Mouse (Mus musculus): ENCODE results near the gene Tmem63b.

Tmem63b gene

DNA sequence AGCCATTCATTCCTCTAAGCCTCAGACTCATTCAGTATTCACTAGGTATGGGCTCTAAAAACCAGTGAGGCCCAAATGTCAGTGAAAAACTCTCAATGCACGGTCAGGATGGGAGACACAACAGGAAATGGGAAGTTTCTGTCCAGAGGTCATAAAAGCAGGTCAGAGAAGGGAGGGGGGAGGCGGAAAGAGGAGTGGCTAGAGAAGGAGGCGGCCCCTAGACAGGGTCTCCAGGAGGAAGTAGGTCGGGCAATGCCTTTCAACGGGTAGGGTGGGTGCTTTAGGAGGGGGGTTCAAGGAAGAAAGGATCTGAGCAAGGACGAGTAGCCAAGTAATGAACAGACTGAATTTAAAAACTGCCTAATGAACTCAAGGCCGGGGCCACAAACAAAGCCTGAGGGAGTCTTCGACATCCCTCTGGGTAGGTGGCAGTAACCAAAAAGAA is 67.7 kb downstream of the Tmem63b start:
- DNase-seq, result peak; percentile 27 to 28

DNA sequence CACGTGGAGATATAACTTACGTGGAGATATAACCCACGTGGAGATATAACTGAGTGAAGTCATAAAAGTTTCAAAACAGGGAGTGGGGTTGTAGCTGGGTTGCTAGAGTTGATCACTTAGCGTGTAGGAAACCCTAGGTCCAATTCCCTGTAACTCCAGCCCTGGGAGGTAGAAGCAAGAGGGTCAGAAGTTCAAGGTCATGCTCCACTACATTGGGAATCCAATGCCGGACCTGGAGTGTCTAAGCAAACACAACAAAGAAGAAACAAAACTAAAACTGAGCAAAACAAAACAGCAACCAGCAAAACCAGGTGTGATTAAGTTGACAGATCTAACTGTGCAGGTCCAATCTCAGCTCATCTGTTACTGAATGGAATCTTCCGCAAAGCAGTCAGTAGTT is 69.0 kb downstream of the Tmem63b start:
- DNase-seq, result no peak

DNA sequence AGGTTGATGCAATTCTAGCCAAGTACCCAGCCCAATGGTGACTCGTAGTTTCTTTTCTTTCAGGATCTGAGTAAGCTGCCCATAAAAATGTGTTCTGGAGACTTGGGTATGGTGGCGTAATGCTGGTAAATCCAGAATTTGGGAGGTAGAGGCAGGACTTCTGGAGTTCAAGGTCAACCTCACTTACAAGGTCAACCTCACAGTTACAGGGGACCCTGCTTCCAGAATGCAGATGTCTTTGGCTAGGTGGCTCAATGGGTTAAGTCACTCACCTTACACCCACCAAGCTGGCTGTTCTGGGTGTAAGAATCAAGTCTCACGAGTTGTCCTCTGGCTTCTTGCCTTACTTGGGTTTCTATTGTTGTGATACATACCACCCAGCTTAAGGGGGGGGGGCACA is 70.0 kb downstream of the Tmem63b start:
- DNase-seq, result no peak

DNA sequence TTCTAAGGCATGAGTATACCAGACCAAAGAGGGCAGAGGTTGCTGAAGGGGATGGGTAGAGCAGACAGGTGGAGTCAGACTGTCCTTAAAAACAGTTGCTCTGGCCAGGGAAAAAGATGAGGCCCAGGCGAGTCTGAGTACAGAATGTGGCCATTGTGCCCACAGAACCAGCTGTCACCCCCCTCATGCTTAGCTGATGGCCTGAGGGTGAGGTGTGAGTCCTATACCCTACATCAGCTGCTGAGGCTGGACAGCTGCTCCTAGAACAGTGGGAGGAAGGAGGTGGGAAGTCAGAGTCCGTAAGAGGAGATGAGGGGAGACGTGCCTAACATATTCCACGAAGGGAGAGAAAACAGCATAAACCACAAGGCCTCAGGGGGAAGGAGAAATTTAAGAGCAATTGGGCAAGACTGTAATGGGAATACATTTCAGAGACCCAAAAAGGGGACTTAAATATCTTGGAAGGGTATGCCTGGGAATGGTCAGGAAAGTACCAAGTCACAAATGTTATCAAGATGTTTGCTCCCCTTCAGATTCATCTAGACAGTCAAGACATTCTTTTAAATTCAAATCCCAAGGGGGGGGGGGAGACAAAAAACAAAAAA is 70.6 kb downstream of the Tmem63b start:
- DNase-seq, result no peak

DNA sequence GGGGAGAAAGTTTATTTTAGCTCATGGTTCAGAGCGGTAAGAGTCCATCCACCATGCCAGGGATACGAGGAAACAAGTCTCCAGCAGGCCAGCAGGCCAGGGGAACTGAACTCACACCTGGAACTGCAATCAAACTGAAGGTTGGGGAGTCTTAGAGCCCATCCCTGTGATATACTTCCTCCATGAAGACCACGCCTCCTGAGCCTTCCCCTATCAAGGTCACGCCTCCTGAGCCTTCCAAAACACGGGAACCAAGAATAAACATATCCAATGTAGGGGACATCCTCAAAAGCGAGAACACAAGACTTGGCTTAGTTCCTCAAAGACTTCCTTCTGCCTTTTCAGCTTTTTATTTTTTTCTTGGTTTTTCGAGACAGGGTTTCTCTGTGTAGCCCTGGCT is 73.8 kb downstream of the Tmem63b start:
- DNase-seq, result no peak

DNA sequence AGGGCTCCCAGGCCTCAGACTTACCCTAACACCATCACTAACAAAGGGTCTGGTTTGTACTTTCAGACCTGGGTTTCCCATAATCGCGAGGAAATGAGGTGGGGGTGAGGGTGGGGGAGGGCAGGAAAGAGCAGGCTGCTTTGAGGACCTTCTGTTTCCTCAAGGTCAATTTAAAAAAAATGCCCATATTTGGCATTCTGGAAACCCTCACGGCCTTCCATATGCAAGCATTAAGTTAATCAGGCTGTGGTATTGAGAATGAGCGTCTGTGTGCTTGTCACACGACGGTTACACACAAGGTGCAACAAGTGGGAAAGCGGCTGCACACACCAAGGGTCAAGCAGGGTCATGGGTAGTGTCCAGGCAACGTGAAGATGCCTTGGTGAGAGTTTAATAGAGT is 74.7 kb downstream of the Tmem63b start:
- no peak for DNase-seq
